Mouse (Mus musculus): ENCODE results near the gene Pak1. TPM values are rescaled to one million over a fixed set of nuclear protein-coding genes. Genes with fewer than 3 reads are reported as not detected.

Pak1 gene
- polyA plus RNA-seq, 1 experiment from 2014 or later: 15.4 TPM

GRCm38 (mm10) chr7:97792324-97792723, 4.0 kb downstream of the Pak1 start:
- Histone ChIP-seq H3K4me3 (ENCODE audit: low read length) (no peak overlapping the region), H3K9ac (ENCODE audit: low read length) (no peak overlapping the region), H3K9me3 (ENCODE audit: control insufficient read depth, low read length) (no peaks in the 10 kb centered on the region), H3K36me3 (ENCODE audit: control insufficient read depth, insufficient read depth, low read length) (no peaks in the 10 kb centered on the region), H3K27me3 (ENCODE audit: control insufficient read depth, insufficient read depth, low read depth, low read length) (peaks cover 15% of the 10 kb centered on the region), H3K27ac (ENCODE audit: low read length) (no peak overlapping the region), H3K4me1 (replicated peaks; ENCODE audit: control insufficient read depth, insufficient read depth, low read length) (peaks cover 11% of the 10 kb centered on the region), H3K4me2 (ENCODE audit: low read depth, low read length) (no peak overlapping the region)
- 13% methylated on average over 2 of the region's 2 CpGs for WGBS
- no peak for ATAC-seq (ENCODE audit: low read depth)

DNA sequence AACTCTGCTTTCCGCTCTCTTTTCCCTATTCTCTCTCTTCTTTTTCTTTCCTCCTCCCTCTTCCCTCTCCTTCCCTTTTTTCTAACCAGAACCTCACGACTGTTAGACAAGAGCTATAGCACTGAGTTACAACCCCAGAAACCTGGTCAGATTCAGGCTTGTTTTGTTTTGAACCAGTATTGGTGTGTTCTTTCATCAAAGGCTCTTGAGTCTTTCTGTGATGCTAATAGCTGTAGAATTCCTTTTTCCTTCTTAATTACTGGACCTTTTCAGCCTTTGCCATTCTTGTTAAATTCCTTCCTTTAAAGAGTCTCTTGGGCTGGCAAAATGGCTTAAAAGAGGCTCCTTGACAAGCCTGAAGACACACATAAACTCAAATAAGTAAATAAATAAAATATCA, 14.8 kb downstream of the Pak1 start:
- Histone ChIP-seq H3K4me3 (ENCODE audit: low read length) (no peak overlapping the region), H3K9me3 (ENCODE audit: control insufficient read depth, low read length) (no peaks in the 10 kb centered on the region), H3K4me1 (replicated peaks; ENCODE audit: control insufficient read depth, insufficient read depth, low read length) (no peaks in the 10 kb centered on the region), H3K36me3 (ENCODE audit: control insufficient read depth, insufficient read depth, low read length) (no peaks in the 10 kb centered on the region), H3K9ac (ENCODE audit: low read length) (no peak overlapping the region), H3K27ac (ENCODE audit: low read length) (no peak overlapping the region), H3K4me2 (ENCODE audit: low read depth, low read length) (no peak overlapping the region), H3K27me3 (ENCODE audit: control insufficient read depth, insufficient read depth, low read depth, low read length) (no peaks in the 10 kb centered on the region)
- 81% methylated on average over 2 of the region's 2 CpGs for WGBS
- ATAC-seq (ENCODE audit: low read depth): no peak

- no peak overlapping the region for H3K9ac ChIP-seq (ENCODE audit: low read length)
- H3K4me3 ChIP-seq (ENCODE audit: low read length): no peak overlapping the region
- H3K36me3 ChIP-seq (ENCODE audit: control insufficient read depth, insufficient read depth, low read length): no peaks in the 10 kb centered on the region
- H3K4me2 ChIP-seq (ENCODE audit: low read depth, low read length): no peak overlapping the region
- H3K27me3 ChIP-seq (ENCODE audit: control insufficient read depth, insufficient read depth, low read depth, low read length): no peaks in the 10 kb centered on the region
- WGBS: 67% methylated on average over 2 of the region's 2 CpGs
- H3K27ac ChIP-seq (ENCODE audit: low read length): no peak overlapping the region
- ATAC-seq (ENCODE audit: low read depth): no peak
- no peaks in the 10 kb centered on the region for H3K4me1 ChIP-seq (replicated peaks; ENCODE audit: control insufficient read depth, insufficient read depth, low read length)
- H3K9me3 ChIP-seq (ENCODE audit: control insufficient read depth, low read length): no peaks in the 10 kb centered on the region
Measured at GRCm38 (mm10) chr7:97804245-97805066, 16.1 kb downstream of the Pak1 start.

GRCm38 (mm10) chr7:97805067-97805365, 16.7 kb downstream of the Pak1 start:
- no peaks in the 10 kb centered on the region for H3K36me3 ChIP-seq (ENCODE audit: control insufficient read depth, insufficient read depth, low read length)
- H3K9ac ChIP-seq (ENCODE audit: low read length): no peak overlapping the region
- 69% methylated on average over 3 of the region's 3 CpGs for WGBS
- H3K27me3 ChIP-seq (ENCODE audit: control insufficient read depth, insufficient read depth, low read depth, low read length): no peaks in the 10 kb centered on the region
- no peak overlapping the region for H3K4me3 ChIP-seq (ENCODE audit: low read length)
- no peak for ATAC-seq (ENCODE audit: low read depth)
- no peak overlapping the region for H3K4me2 ChIP-seq (ENCODE audit: low read depth, low read length)
- no peaks in the 10 kb centered on the region for H3K4me1 ChIP-seq (replicated peaks; ENCODE audit: control insufficient read depth, insufficient read depth, low read length)
- no peak overlapping the region for H3K27ac ChIP-seq (ENCODE audit: low read length)
- H3K9me3 ChIP-seq (ENCODE audit: control insufficient read depth, low read length): no peaks in the 10 kb centered on the region

GRCm38 (mm10) chr7:97809307-97809706, 21.0 kb downstream of the Pak1 start:
- Histone ChIP-seq H3K9ac (ENCODE audit: low read length) (no peak overlapping the region), H3K27ac (ENCODE audit: low read length) (no peak overlapping the region), H3K4me3 (ENCODE audit: low read length) (no peak overlapping the region), H3K27me3 (ENCODE audit: control insufficient read depth, insufficient read depth, low read depth, low read length) (no peaks in the 10 kb centered on the region), H3K36me3 (ENCODE audit: control insufficient read depth, insufficient read depth, low read length) (no peaks in the 10 kb centered on the region), H3K9me3 (ENCODE audit: control insufficient read depth, low read length) (no peaks in the 10 kb centered on the region), H3K4me2 (ENCODE audit: low read depth, low read length) (no peak overlapping the region), H3K4me1 (replicated peaks; ENCODE audit: control insufficient read depth, insufficient read depth, low read length) (no peaks in the 10 kb centered on the region)
- WGBS: 77% methylated on average over 5 of the region's 5 CpGs
- no peak for ATAC-seq (ENCODE audit: low read depth)

GRCm38 (mm10) chr7:97821875-97822274, 33.5 kb downstream of the Pak1 start:
- WGBS: 90% methylated on average over 2 of the region's 2 CpGs
- no peaks in the 10 kb centered on the region for H3K4me1 ChIP-seq (replicated peaks; ENCODE audit: control insufficient read depth, insufficient read depth, low read length)
- no peak overlapping the region for H3K4me2 ChIP-seq (ENCODE audit: low read depth, low read length)

GRCm38 (mm10) chr7:97829091-97829490, 40.8 kb downstream of the Pak1 start:
- WGBS: 83% methylated on average over 2 of the region's 2 CpGs
- ATAC-seq (ENCODE audit: low read depth): no peak
- no peaks in the 10 kb centered on the region for H3K9me3 ChIP-seq (ENCODE audit: control insufficient read depth, low read length)

More at GRCm38 (mm10) chr7:97821875-97822274, 33.5 kb downstream of the Pak1 start:
- no peak for ATAC-seq (ENCODE audit: low read depth)
- Histone ChIP-seq H3K9me3 (ENCODE audit: control insufficient read depth, low read length) (no peaks in the 10 kb centered on the region), H3K4me3 (ENCODE audit: low read length) (no peak overlapping the region), H3K27ac (ENCODE audit: low read length) (no peak overlapping the region), H3K9ac (ENCODE audit: low read length) (no peak overlapping the region), H3K36me3 (ENCODE audit: control insufficient read depth, insufficient read depth, low read length) (no peaks in the 10 kb centered on the region), H3K27me3 (ENCODE audit: control insufficient read depth, insufficient read depth, low read depth, low read length) (no peaks in the 10 kb centered on the region)

DNA sequence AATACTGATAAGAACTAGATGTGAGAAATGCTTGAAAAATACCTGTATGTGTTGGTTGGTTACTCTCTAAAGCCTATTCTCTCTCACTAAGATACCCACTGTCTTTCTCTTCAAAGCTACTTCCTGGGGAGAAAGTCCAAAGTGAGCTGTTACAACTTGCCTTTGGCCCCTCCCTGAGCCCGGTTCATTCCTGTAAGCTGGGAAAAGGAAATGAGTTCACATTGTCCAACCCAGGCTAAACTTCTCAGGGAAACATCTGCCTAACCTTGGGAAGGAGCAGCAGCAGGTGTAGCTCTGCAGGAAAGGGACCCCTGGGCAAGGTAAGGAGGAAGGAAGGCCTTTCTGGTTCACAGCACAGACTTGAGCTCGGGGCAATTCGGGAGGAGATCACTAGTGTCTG, 42.4 kb downstream of the Pak1 start:
- no peak for ATAC-seq (ENCODE audit: low read depth)
- no peak overlapping the region for H3K4me3 ChIP-seq (ENCODE audit: low read length)
- no peak overlapping the region for H3K27ac ChIP-seq (ENCODE audit: low read length)
- H3K36me3 ChIP-seq (ENCODE audit: control insufficient read depth, insufficient read depth, low read length): no peaks in the 10 kb centered on the region
- H3K27me3 ChIP-seq (ENCODE audit: control insufficient read depth, insufficient read depth, low read depth, low read length): no peaks in the 10 kb centered on the region
- 73% methylated on average over 3 of the region's 3 CpGs for WGBS
- no peaks in the 10 kb centered on the region for H3K4me1 ChIP-seq (replicated peaks; ENCODE audit: control insufficient read depth, insufficient read depth, low read length)
- H3K9me3 ChIP-seq (ENCODE audit: control insufficient read depth, low read length): no peaks in the 10 kb centered on the region
- no peak overlapping the region for H3K9ac ChIP-seq (ENCODE audit: low read length)
- no peak overlapping the region for H3K4me2 ChIP-seq (ENCODE audit: low read depth, low read length)

More at GRCm38 (mm10) chr7:97829091-97829490, 40.8 kb downstream of the Pak1 start:
- no peaks in the 10 kb centered on the region for H3K4me1 ChIP-seq (replicated peaks; ENCODE audit: control insufficient read depth, insufficient read depth, low read length)
- no peak overlapping the region for H3K9ac ChIP-seq (ENCODE audit: low read length)
- no peak overlapping the region for H3K4me3 ChIP-seq (ENCODE audit: low read length)
- no peaks in the 10 kb centered on the region for H3K27me3 ChIP-seq (ENCODE audit: control insufficient read depth, insufficient read depth, low read depth, low read length)
- no peak overlapping the region for H3K27ac ChIP-seq (ENCODE audit: low read length)
- no peaks in the 10 kb centered on the region for H3K36me3 ChIP-seq (ENCODE audit: control insufficient read depth, insufficient read depth, low read length)
- H3K4me2 ChIP-seq (ENCODE audit: low read depth, low read length): no peak overlapping the region

GRCm38 (mm10) chr7:97832987-97833386, 44.6 kb downstream of the Pak1 start:
- H3K4me3 ChIP-seq (ENCODE audit: low read length): no peak overlapping the region
- no peaks in the 10 kb centered on the region for H3K4me1 ChIP-seq (replicated peaks; ENCODE audit: control insufficient read depth, insufficient read depth, low read length)
- H3K27ac ChIP-seq (ENCODE audit: low read length): no peak overlapping the region
- no peak for ATAC-seq (ENCODE audit: low read depth)
- no peaks in the 10 kb centered on the region for H3K36me3 ChIP-seq (ENCODE audit: control insufficient read depth, insufficient read depth, low read length)
- WGBS: 70% methylated on average over 2 of the region's 2 CpGs
- no peak overlapping the region for H3K4me2 ChIP-seq (ENCODE audit: low read depth, low read length)
- no peaks in the 10 kb centered on the region for H3K27me3 ChIP-seq (ENCODE audit: control insufficient read depth, insufficient read depth, low read depth, low read length)
- no peak overlapping the region for H3K9ac ChIP-seq (ENCODE audit: low read length)
- H3K9me3 ChIP-seq (ENCODE audit: control insufficient read depth, low read length): no peaks in the 10 kb centered on the region

Measured in lung, embryonic 16.5 days (tissue).